In genomic region chr5:101854667-101855066, GRCm38 (mm10) we compare ENCODE assay signal across 8 mouse cellular contexts.
DNase-seq lines count a peak whose midpoint lies in the region.

No protein-coding gene starts in this region.

- DNase-seq in adrenal gland, postnatal 25 days, result peak; percentile 37
- DNase-seq in adrenal gland, adult 8-10 months, result no peak
- DNase-seq in kidney, postnatal 10 days, result peak; percentile 47
- no peak for DNase-seq in kidney, adult 11 months
- peak; percentile 61 for DNase-seq in brain, adult 2 months (ENCODE audit: low read depth, low spot score)
- DNase-seq in lung, postnatal 14 days, result peak; percentile 42
- DNase-seq in right cerebral cortex, adult 2 months (ENCODE audit: low spot score in 2 of 2), result no peak
- no peak for DNase-seq in frontal cortex, postnatal 14 days (ENCODE audit: low spot score in 2 of 2)

Comparison
In these comparisons a context has a peak if more than half of its experiments do, and no peak if none do; other contexts are left out.
1. DNase-seq: peak in adrenal gland, postnatal 25 days (single experiment), kidney, postnatal 10 days (single experiment), brain, adult 2 months (single experiment) and lung, postnatal 14 days (single experiment); none in adrenal gland, adult 8-10 months (single experiment), kidney, adult 11 months (single experiment), right cerebral cortex, adult 2 months (0 of 2) and frontal cortex, postnatal 14 days (0 of 2).